Mouse (Mus musculus): ENCODE results near the gene Dhx29.
"Not testable (repeated sequence)": the region's sequence is repeated elsewhere in the genome, so short reads cannot be mapped to it uniquely, and the experiment has no call there.

Dhx29 gene

DNA sequence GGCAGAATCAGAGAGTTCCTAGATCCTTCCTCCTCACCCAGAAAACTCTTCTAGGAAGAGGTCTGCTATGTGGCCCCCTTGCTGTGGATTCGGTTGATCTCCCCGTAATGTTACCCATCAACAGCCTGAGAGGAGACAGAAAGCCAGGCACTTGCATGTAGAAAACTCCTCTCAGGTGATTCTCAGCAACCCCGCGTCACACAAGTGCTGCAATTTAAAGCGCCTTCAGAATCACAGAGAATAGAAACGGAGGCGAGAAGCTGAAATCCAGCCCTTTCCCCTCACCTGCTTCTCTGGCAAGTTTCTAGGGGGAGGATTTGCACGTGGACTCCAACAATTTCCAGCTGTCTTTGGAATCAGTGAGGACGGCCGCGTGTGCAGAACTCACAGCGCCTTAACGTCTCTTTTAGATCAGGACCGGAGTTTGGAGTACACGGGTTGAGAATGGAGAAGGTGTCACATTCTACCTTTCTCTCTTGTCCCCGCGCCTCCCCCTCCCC lies 59.2 kb downstream of the Dhx29 start:
- DNase-seq (ENCODE audit: low read depth, low spot score): no peak

DNA sequence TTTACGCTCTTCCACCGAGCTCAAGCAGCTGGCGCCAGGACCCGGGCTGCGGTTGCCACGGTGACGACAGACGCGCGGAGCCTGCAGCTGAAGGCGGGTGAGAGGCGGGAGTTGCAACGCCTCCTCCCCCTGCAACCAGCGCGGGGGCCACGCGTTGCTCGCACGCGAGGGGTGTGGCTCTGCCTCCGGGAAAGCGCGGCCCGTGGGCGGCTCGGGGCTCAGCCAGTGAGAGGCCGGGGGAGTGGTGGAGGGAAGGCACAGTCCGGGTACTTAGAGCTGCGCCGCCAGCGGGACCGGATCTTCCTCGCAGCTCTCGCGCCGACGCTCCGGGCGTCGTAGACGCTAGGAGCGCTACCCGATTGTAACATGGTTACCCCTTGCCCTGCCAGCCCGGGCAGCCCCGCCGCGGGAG lies 60.3 kb downstream of the Dhx29 start, which contains the start of gene Ccno:
Gene Ccno, plus strand, starts transcription at position 271 of the 412 bp plus-strand sequence.
- DNase-seq (ENCODE audit: low read depth, low spot score): peak; percentile 86

GRCm38 (mm10) chr13:112987991-112988390 lies 60.7 kb downstream of the Dhx29 start:
- DNase-seq (ENCODE audit: low read depth, low spot score): no peak

DNA sequence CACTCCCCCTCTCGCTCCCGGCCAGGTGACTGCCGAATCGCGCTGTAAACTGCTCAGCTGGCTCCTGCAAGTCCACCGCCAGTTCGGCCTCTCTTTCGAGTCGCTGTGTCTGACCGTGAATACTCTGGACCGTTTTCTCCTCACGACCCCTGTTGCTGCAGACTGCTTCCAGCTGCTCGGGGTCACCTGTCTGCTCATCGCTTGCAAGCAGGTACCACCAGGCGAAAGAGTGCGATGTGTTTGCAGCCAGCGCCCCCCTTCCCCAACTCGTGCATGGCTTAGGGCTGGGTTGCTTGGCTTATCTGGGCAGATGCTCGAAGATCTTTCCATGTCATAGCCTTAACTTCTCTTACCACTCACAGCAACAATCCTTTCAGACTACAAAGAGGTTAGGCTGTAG lies 61.6 kb downstream of the Dhx29 start:
- DNase-seq (ENCODE audit: low read depth, low spot score): no peak

DNA sequence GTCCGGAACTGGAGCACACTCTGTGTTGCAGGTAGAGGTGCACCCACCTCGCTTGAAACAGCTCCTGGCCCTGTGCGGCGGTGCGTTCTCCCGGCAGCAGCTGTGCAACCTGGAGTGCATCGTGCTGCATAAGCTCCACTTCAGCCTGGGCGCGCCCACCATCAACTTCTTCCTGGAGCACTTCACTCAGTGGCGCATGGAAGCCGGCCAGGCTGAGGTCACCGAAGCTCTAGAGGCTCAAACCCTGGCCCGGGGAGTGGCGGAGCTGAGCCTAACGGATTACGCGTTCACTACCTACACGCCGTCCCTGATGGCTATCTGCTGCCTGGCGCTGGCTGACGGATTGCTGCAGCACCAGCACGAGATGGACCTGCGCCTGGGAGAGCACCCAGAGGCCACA lies 62.3 kb downstream of the Dhx29 start:
- no peak for DNase-seq (ENCODE audit: low read depth, low spot score)

DNA sequence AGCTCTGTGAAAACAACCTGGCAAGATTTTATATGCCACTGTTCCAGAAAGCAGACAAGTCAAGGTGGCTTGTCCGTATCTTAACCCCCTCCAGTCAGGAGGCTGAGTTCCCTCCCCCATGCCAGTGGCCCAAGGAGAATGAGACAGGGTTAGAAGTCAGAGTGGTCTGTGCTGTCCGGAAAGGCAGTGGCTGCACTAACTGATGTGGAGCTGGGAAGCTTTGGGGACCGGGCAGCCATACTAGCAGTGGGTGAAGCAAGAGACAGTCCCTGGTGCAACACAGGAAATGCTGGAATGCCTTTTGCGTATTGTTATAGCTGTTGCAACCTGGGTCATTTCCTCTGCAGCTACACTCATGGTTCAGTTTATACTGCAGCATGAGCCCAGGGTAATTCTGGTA lies 63.1 kb downstream of the Dhx29 start:
- no peak for DNase-seq (ENCODE audit: low read depth, low spot score)

- DNase-seq (ENCODE audit: low read depth, low spot score): no peak
These were observed 66.4 kb downstream of the Dhx29 start, which contains the start of gene Mcidas for GRCm38 (mm10) chr13:112993531-112994152. TSS of gene Mcidas (plus strand) at chr13:112993845.

GRCm38 (mm10) chr13:112994191-112994590 lies 66.9 kb downstream of the Dhx29 start:
- DNase-seq (ENCODE audit: low read depth, low spot score): no peak

GRCm38 (mm10) chr13:112996407-112996806 lies 69.2 kb downstream of the Dhx29 start:
- DNase-seq (ENCODE audit: low read depth, low spot score): no peak

GRCm38 (mm10) chr13:112997369-112997768 lies 70.1 kb downstream of the Dhx29 start:
- no peak for DNase-seq (ENCODE audit: low read depth, low spot score)

- DNase-seq (ENCODE audit: low read depth, low spot score): no peak
These were observed 71.4 kb downstream of the Dhx29 start for GRCm38 (mm10) chr13:112998427-112999201.

- no peak for DNase-seq (ENCODE audit: low read depth, low spot score)
These were observed 72.8 kb downstream of the Dhx29 start for GRCm38 (mm10) chr13:113000090-113000489.

GRCm38 (mm10) chr13:113000576-113001318 lies 73.5 kb downstream of the Dhx29 start:
- DNase-seq (ENCODE audit: low read depth, low spot score): no peak

DNA sequence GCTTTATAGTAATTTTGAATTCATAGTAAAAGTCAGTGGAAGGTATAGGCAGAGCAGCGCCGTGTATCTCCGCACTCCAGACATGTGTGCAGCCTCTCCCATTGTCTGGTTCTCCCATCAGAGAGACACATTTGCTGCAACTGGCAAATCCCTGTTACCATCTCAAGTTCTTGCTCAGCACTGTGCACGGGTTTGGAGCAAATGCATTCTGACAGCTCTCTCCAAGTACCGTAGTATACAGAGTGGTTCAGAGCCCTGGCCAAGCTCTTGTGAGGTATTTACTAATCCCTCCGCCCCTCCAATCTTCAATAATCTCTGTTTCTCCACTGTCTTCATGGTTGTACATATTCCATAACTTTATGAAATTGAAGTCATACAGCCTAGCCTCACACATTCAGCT lies 85.4 kb downstream of the Dhx29 start:
- DNase-seq (ENCODE audit: low read depth, low spot score): no peak

- DNase-seq (ENCODE audit: low read depth, low spot score): not testable (repeated sequence)
These were observed 86.1 kb downstream of the Dhx29 start for GRCm38 (mm10) chr13:113013174-113013953.

Measured in telencephalon, adult 2 months (tissue).